Mouse (Mus musculus): ENCODE measurements around the gene Oma1.

DNA sequence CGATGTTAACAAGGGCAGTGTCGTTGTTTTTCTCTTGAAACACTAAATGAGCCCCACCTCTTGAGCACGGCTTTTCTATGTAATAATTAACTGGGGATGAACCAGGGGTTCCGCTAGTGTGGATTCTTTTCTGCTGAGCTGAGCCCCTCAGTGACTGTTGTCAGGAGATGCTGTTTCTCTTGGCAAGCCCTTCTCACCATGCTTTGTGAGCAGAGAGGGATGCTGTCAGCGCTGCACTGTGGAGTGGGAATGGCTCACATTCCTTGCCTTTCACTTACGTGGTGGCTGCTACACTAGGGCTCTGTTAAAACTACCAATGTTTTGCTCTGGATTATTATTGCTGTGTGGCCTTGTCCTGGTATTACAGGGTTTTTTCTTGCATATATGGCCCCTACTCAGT, 15.7 kb downstream of the Oma1 start:
- no peak for TF ChIP-seq CTCF (IDR thresholded peaks at IDR 0.05; ENCODE audit: low read depth)
- no peak for TF ChIP-seq EP300 (IDR thresholded peaks at IDR 0.05; ENCODE audit: low read depth)

Data from heart, postnatal 0 days (tissue).